Mouse (Mus musculus): ENCODE results near the gene Gnaz.

DNA sequence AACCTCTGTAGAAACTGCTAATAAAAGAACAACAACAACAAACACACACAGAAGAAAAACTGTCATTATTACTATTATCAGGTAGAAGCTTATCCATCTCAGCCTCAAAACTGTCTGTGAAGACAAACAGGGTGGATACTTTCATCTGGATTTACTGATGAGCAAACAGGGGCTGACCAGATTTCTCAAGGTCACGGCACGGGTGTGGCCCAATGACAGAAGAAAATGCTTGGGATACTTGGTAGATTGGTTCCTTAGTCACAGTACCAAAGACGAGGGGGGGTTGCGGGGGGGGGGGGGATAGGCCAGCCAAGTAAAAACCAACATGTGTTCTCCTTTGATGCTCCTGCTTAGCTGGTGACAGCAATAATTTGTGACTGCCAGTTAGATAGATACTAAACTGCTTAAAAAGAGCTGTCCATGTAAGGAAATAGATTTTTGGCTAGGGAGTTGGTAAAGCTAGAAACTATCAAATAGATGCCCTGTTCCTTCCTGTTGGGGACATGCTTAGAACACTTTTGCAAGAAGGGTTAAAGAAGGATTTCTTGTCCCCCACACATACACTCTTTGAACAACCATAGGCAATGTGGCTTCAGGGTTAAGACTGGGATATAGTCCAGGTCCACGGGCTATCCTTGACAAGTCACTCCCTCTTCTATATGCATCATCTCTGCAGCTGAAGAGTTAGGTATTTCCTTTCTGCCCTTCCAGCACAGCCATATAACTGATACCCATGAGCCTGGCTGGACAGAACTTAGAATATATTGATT, 64.6 kb downstream of the Gnaz start:
- TF ChIP-seq CTCF (IDR thresholded peaks at IDR 0.05; ENCODE audit: low read depth): no peak
- TF ChIP-seq EP300 (IDR thresholded peaks at IDR 0.05; ENCODE audit: low read depth): no peak
